In the genomic region with DNA sequence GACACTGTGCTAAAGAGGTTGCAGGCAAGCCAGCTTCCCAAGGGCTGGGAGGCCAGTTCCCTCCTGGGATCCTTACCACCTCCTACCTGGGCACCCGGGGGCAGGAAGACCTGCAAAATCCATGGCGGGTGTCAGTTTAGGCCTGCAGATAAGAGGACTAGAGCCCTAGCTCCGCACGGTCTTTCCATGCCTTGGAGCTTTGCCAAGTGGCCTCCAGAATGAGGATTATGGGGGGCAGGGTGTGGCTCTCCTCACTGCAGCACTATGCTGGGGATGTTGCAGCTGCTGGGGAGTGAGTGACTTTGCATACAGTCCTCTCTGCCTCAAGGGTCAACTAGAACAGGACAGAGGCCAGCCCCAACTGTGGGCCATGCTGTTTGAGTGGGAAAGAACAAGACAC, we compare ENCODE assay signal across 20 mouse cellular contexts. TPM values are rescaled to one million over a fixed set of nuclear protein-coding genes. Genes with fewer than 3 reads are reported as not detected.
DNase-seq lines count a peak whose midpoint lies in the region; ATAC-seq and TF ChIP-seq lines count a peak whose summit lies in the region.
"Had no signal": no experiment of that assay in that cellular context is flagged by ENCODE, and none has a peak within 500 bp of the region (broad histone marks: within the 10 kb centered on the region; RNA-seq: fewer than 3 reads in every experiment).

No protein-coding gene starts in this region.

- no peaks in the 10 kb centered on the region for H3K27me3 ChIP-seq in heart, embryonic 16.5 days (ENCODE audit: control insufficient read depth, insufficient read depth, low read length)
- no peaks in the 10 kb centered on the region for H3K27me3 ChIP-seq in limb, embryonic 14.5 days (ENCODE audit: control insufficient read depth, insufficient read depth, low read length)
- H3K27me3 ChIP-seq: embryonic facial prominence, embryonic 15.5 days; midbrain, embryonic 15.5 days had no signal

- TF ChIP-seq POLR2A in limb, embryonic 14.5 days (IDR thresholded peaks at IDR 0.05; ENCODE audit: borderline replicate concordance, extremely low read depth, insufficient read depth, insufficient read length) = no peak

- H3K4me3 ChIP-seq in heart, embryonic 16.5 days (ENCODE audit: low read length) = no peak overlapping the region
- H3K4me3 ChIP-seq in limb, embryonic 14.5 days (replicated peaks; ENCODE audit: low read length) = no peak overlapping the region
- H3K4me3 ChIP-seq: embryonic facial prominence, embryonic 15.5 days; forebrain, embryonic 10.5 days; gastrocnemius, adult 2 months; midbrain, embryonic 15.5 days had no signal

- DNase-seq in cerebellum, adult 9-10 months = peak; percentile 38
- no peak for DNase-seq in cerebellum, adult 11 months
- DNase-seq in heart, postnatal 36 days = no peak
- DNase-seq in lung, postnatal 10 days = peak; percentile 29
- DNase-seq in lung, postnatal 14 days = no peak
- DNase-seq in limb, embryonic 14.5 days (ENCODE audit: low spot score) = peak; percentile 27
- no peak for DNase-seq in urinary bladder, postnatal 25 days (ENCODE audit: low spot score)
- DNase-seq: gastrocnemius, adult 2 months; heart, adult 11 months; kidney, postnatal 4 days; layer of hippocampus, postnatal 36 days; left cerebral cortex, postnatal 4 days; right cerebral cortex, postnatal 14 days; thymus, postnatal 36 days had no signal

- H3K36me3 ChIP-seq in heart, embryonic 16.5 days (ENCODE audit: control insufficient read depth, insufficient read depth) = no peaks in the 10 kb centered on the region
- peaks cover 3% of the 10 kb centered on the region; the same call in 1 of the 2 replicates for H3K36me3 ChIP-seq in limb, embryonic 14.5 days (ENCODE audit: control insufficient read depth, insufficient read depth, low read length)
- H3K36me3 ChIP-seq: embryonic facial prominence, embryonic 15.5 days; forebrain, embryonic 10.5 days; midbrain, embryonic 15.5 days had no signal

- WGBS in heart, embryonic 16.5 days = 12% methylated on average over 4 of the region's 4 CpGs
- WGBS in limb, embryonic 14.5 days = 75% methylated on average over 4 of the region's 4 CpGs

- H3K4me2 ChIP-seq in heart, embryonic 16.5 days (ENCODE audit: low read depth, low read length) = peak overlapping the region; percentile 4; the same call in 1 of the 2 replicates
- no peak overlapping the region for H3K4me2 ChIP-seq in limb, embryonic 14.5 days (replicated peaks; ENCODE audit: low read depth, low read length, severe bottlenecking)
- H3K4me2 ChIP-seq: embryonic facial prominence, embryonic 15.5 days; midbrain, embryonic 15.5 days had no signal

- no peak for ATAC-seq in heart, embryonic 16.5 days (replicated peaks; ENCODE audit: extremely low read depth, insufficient read depth, low FRiP score)
- ATAC-seq in limb, embryonic 14.5 days (ENCODE audit: low FRiP score, low read depth) = no peak
- ATAC-seq: midbrain, embryonic 15.5 days had no signal

- H3K9me3 ChIP-seq in heart, embryonic 16.5 days (replicated peaks; ENCODE audit: control insufficient read depth, low read length) = no peaks in the 10 kb centered on the region
- H3K9me3 ChIP-seq in limb, embryonic 14.5 days (ENCODE audit: control insufficient read depth, low read length) = no peaks in the 10 kb centered on the region
- H3K9me3 ChIP-seq: embryonic facial prominence, embryonic 15.5 days; forebrain, embryonic 10.5 days; midbrain, embryonic 15.5 days had no signal

- intact Hi-C loops in heart, postnatal 36 days (cut with DNase I) = no loop called here

- H3K9ac ChIP-seq in heart, embryonic 16.5 days (ENCODE audit: low read length) = no peak overlapping the region
- H3K9ac ChIP-seq in limb, embryonic 14.5 days (ENCODE audit: low read depth, low read length, severe bottlenecking) = no peak overlapping the region
- H3K9ac ChIP-seq: embryonic facial prominence, embryonic 15.5 days; liver, embryonic 14.5 days; midbrain, embryonic 15.5 days had no signal

- 0 out of 2 replicates have a peak overlapping the region, but pooled peaks have one; percentile 16 for H3K27ac ChIP-seq in heart, embryonic 16.5 days (ENCODE audit: low read length)
- H3K27ac ChIP-seq in limb, embryonic 14.5 days (replicated peaks; ENCODE audit: low read depth, low read length) = no peak overlapping the region
- H3K27ac ChIP-seq: embryonic facial prominence, embryonic 15.5 days; forebrain, embryonic 10.5 days; gastrocnemius, adult 2 months; liver, embryonic 14.5 days; macrophage; midbrain, embryonic 15.5 days had no signal

- peaks cover 79% of the 10 kb centered on the region for H3K4me1 ChIP-seq in heart, embryonic 16.5 days (ENCODE audit: control insufficient read depth, insufficient read depth, low read length)
- H3K4me1 ChIP-seq in limb, embryonic 14.5 days (ENCODE audit: control insufficient read depth, insufficient read depth, low read length) = peaks cover 23% of the 10 kb centered on the region

RNA-seq across cellular contexts. Expression of a gene that starts 14.1 kb away (rescaled TPM):
- 55.1 and 82.6 TPM in 2 replicates for polyA plus RNA-seq in heart, embryonic 16.5 days (2015; fragmentation: Nextera tagmentation; extraction: Ambion mirVana)
- 10 to 100 TPM; 71.7 to 75.8 TPM for total RNA-seq in heart, postnatal 36 days (2021)
- 48.7 and 53.1 TPM in 2 replicates for polyA plus RNA-seq in limb, embryonic 14.5 days (2012; rRNA removed)
- 74.5 and 84.4 TPM in 2 replicates for polyA plus RNA-seq in limb, embryonic 14.5 days (2014; fragmentation: Nextera tagmentation; extraction: Ambion mirVana)

Comparison
In these comparisons a context has a peak if more than half of its experiments do, and no peak if none do; other contexts are left out.
1. DNase-seq: peak in cerebellum, adult 9-10 months (single experiment), lung, postnatal 10 days (single experiment) and limb, embryonic 14.5 days (single experiment); none in cerebellum, adult 11 months (single experiment), heart, postnatal 36 days (0 of 2), lung, postnatal 14 days (single experiment) and urinary bladder, postnatal 25 days (single experiment).